Mouse (Mus musculus) monocyte, adult 5-6 weeks (primary cell): Measurements from ENCODE around the gene Gm10112. TPM values are rescaled to one million over a fixed set of nuclear protein-coding genes. Genes with fewer than 3 reads are reported as not detected.

ENCODE experiments used
- ATAC-seq: fragments of 153-309, 156-312 bp; replicated peaks from 2 replicates; pipeline ENCODE4 v1.8.0; 2017; ENCODE audit warnings: mild to moderate bottlenecking; ENCODE audit not compliant: low TSS enrichment, insufficient number of reproducible peaks, severe bottlenecking, poor library complexity, low FRiP score
- total RNA-seq: library from RNA; stranded (forward); fragments of 200-1000, 200-491, 200-594 nt; gene quantifications from 3 replicates; pipeline ENCODE4 v1.2.3, GENCODE M21; 2017

Gm10112 gene
- total RNA-seq, result not detected in 3 replicates

DNA sequence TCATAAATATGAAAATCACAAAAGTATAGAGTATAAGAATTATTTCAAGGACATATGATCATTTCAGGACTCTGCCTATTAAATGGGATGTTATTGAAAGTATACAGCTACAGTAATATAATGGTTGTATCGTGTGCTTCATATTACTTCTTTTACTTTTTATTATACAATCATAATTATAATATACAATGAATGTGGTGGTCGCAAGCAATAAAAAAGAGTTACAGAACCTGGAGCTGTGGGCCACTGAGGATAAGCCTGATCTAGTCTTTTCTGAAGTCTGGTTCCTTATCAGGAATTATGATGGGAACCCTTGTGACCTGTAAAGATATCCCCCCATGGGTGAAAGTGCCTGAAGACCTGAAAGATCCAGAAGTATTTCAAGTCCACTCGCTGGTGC is at the start of gene Gm10112:
TSS of gene Gm10112 (plus strand) at position 301 of the 400 bp plus-strand sequence.
- no peak for ATAC-seq

DNA sequence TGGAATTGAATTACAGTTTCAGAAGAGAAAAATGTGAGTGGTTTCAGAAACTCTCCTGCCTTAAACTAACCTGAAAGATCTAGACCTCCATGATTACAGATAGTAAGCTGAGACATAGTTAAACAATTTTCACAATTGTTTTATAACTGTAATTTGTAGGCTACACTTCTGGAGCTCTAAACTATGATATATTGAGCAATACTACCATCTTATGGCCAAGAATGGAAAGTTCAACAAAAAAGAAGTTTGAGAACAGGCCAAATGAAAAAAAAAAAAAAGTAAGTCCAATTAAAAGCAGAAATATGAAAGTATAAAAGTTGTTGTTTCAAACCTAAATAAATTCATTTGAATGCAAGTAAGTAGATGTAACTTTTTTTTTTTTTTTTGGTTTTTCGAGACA is 21.4 kb downstream of the Gm10112 start:
- no peak for ATAC-seq

- ATAC-seq, result no peak
Observed at GRCm38 (mm10) chrX:111196376-111196775, 28.2 kb downstream of the Gm10112 start.

DNA sequence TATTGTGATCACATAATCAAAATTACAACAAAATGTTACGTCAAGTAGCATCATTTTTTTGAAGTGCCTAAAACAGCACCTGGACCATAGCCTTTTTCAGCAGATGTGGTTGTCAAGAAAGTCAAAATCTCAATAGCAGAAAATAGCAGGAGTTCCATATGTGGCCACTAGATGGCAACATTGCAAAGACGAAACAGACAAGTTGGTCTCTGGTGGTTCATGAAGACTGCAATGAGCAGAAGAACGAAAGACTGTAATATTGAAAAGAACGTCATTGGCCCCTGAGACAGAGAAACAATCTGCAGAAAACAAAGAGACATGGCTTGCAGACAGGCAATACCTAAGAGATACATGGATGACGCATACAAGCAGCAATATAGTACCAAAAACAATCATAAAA is 42.1 kb downstream of the Gm10112 start:
- no peak for ATAC-seq

Other genes starting within 250 kb of the Gm10112 start
- gene Cylc1, start 57.9 kb upstream of the Gm10112 start, total RNA-seq, result not detected in 3 replicates